Mouse (Mus musculus) liver, adult (tissue): Measurements from ENCODE around the gene Rbm28.

ENCODE experiments used
- GATA4 ChIP-seq: IDR thresholded peaks from 2 replicates; pipeline ENCODE4 v1.6.1; 2014; ENCODE audit warnings: mild to moderate bottlenecking, low read length; ENCODE audit not compliant: insufficient replicate concordance

Rbm28 gene

GRCm38 (mm10) chr6:29115756-29116155 is 49.0 kb downstream of the Rbm28 start:
- TF ChIP-seq GATA4, result no peak

GRCm38 (mm10) chr6:29111501-29111900 is 53.3 kb downstream of the Rbm28 start:
- TF ChIP-seq GATA4, result no peak

- TF ChIP-seq GATA4, result no peak
Measured at GRCm38 (mm10) chr6:29108376-29108775, 56.4 kb downstream of the Rbm28 start.

GRCm38 (mm10) chr6:29101248-29101864 is 63.5 kb downstream of the Rbm28 start:
- TF ChIP-seq GATA4, result no peak

GRCm38 (mm10) chr6:29100423-29100822 is 64.4 kb downstream of the Rbm28 start:
- TF ChIP-seq GATA4, result no peak

GRCm38 (mm10) chr6:29099536-29100170 is 65.2 kb downstream of the Rbm28 start:
- TF ChIP-seq GATA4, result no peak

GRCm38 (mm10) chr6:29092904-29093303 is 71.9 kb downstream of the Rbm28 start:
- no peak for TF ChIP-seq GATA4

GRCm38 (mm10) chr6:29092234-29092633 is 72.6 kb downstream of the Rbm28 start:
- no peak for TF ChIP-seq GATA4

GRCm38 (mm10) chr6:29087921-29088709 is 76.7 kb downstream of the Rbm28 start:
- TF ChIP-seq GATA4, result no peak

GRCm38 (mm10) chr6:29084401-29084800 is 80.4 kb downstream of the Rbm28 start:
- TF ChIP-seq GATA4, result no peak

- TF ChIP-seq GATA4, result no peak
Measured at GRCm38 (mm10) chr6:29082776-29083354, 81.9 kb downstream of the Rbm28 start.

GRCm38 (mm10) chr6:29081826-29082363 is 82.9 kb downstream of the Rbm28 start:
- no peak for TF ChIP-seq GATA4

- no peak for TF ChIP-seq GATA4
Measured at GRCm38 (mm10) chr6:29079291-29079690, 85.5 kb downstream of the Rbm28 start.

- TF ChIP-seq GATA4, result no peak
Measured at GRCm38 (mm10) chr6:29074133-29074469, 90.7 kb downstream of the Rbm28 start.
